Mouse (Mus musculus): Measurements from ENCODE around the gene Coil. TPM values are rescaled to one million over a fixed set of nuclear protein-coding genes. Genes with fewer than 3 reads are reported as not detected.
A peak's percentile ranks its signal among the peaks of the same experiment; 100 is the strongest.

Coil gene
- polyA plus RNA-seq, 1 experiment from 2014 or later, result 8.6 TPM

GRCm38 (mm10) chr11:88949802-88950639 lies 20.0 kb upstream of the Coil start:
- peaks cover 2% of the 10 kb centered on the region for H3K36me3 ChIP-seq
- H3K4me2 ChIP-seq, result no peak overlapping the region
- no peak for ATAC-seq (replicated peaks; ENCODE audit: insufficient number of reproducible peaks, insufficient read depth, low FRiP score, low read depth)
- no peak overlapping the region for H3K27ac ChIP-seq
- no peak overlapping the region for H3K4me3 ChIP-seq
- H3K9me3 ChIP-seq (replicated peaks), result no peaks in the 10 kb centered on the region
- H3K27me3 ChIP-seq, result no peaks in the 10 kb centered on the region
- whole genome bisulfite sequencing, result 78% methylated on average over 8 of the region's 8 CpGs
- H3K9ac ChIP-seq, result no peak overlapping the region
- H3K4me1 ChIP-seq (replicated peaks), result no peaks in the 10 kb centered on the region; the same call in 1 of the 2 replicates

GRCm38 (mm10) chr11:88950640-88951250 lies 19.3 kb upstream of the Coil start:
- ATAC-seq (replicated peaks; ENCODE audit: insufficient number of reproducible peaks, insufficient read depth, low FRiP score, low read depth), result no peak
- WGBS, result 74% methylated on average over 13 of the region's 13 CpGs
- no peaks in the 10 kb centered on the region for H3K9me3 ChIP-seq (replicated peaks)
- no peaks in the 10 kb centered on the region; the same call in 1 of the 2 replicates for H3K36me3 ChIP-seq
- H3K27me3 ChIP-seq, result no peaks in the 10 kb centered on the region
- no peak overlapping the region for H3K9ac ChIP-seq
- H3K4me2 ChIP-seq, result no peak overlapping the region
- peaks cover 4% of the 10 kb centered on the region; the same call in 1 of the 2 replicates for H3K4me1 ChIP-seq (replicated peaks)
- no peak overlapping the region for H3K27ac ChIP-seq
- no peak overlapping the region for H3K4me3 ChIP-seq

- Histone ChIP-seq H3K36me3 (no peaks in the 10 kb centered on the region; the same call in 1 of the 2 replicates), H3K27ac (no peak overlapping the region), H3K4me2 (no peak overlapping the region), H3K27me3 (no peaks in the 10 kb centered on the region), H3K9me3 (replicated peaks) (no peaks in the 10 kb centered on the region), H3K4me3 (no peak overlapping the region), H3K4me1 (replicated peaks) (peaks cover 4% of the 10 kb centered on the region; the same call in 1 of the 2 replicates), H3K9ac (no peak overlapping the region)
- no peak for ATAC-seq (replicated peaks; ENCODE audit: insufficient number of reproducible peaks, insufficient read depth, low FRiP score, low read depth)
- WGBS, result 86% methylated on average over 2 of the region's 2 CpGs
These were observed 18.5 kb upstream of the Coil start for GRCm38 (mm10) chr11:88951576-88951975.

- H3K4me1 ChIP-seq (replicated peaks), result peaks cover 4% of the 10 kb centered on the region; the same call in 1 of the 2 replicates
- H3K4me2 ChIP-seq, result no peak overlapping the region
- H3K36me3 ChIP-seq, result no peaks in the 10 kb centered on the region
- no peak overlapping the region for H3K9ac ChIP-seq
- 90% methylated on average over 5 of the region's 5 CpGs for WGBS
- H3K9me3 ChIP-seq (replicated peaks), result no peaks in the 10 kb centered on the region
- no peaks in the 10 kb centered on the region for H3K27me3 ChIP-seq
- H3K4me3 ChIP-seq, result no peak overlapping the region
- no peak overlapping the region for H3K27ac ChIP-seq
- ATAC-seq (replicated peaks; ENCODE audit: insufficient number of reproducible peaks, insufficient read depth, low FRiP score, low read depth), result no peak
These were observed 17.9 kb upstream of the Coil start for GRCm38 (mm10) chr11:88952117-88952516.

- Histone ChIP-seq H3K27ac (no peak overlapping the region), H3K4me3 (no peak overlapping the region), H3K9me3 (replicated peaks) (no peaks in the 10 kb centered on the region), H3K4me1 (replicated peaks) (peaks cover 4% of the 10 kb centered on the region; the same call in 1 of the 2 replicates), H3K4me2 (no peak overlapping the region), H3K9ac (no peak overlapping the region), H3K36me3 (no peaks in the 10 kb centered on the region), H3K27me3 (no peaks in the 10 kb centered on the region)
- no peak for ATAC-seq (replicated peaks; ENCODE audit: insufficient number of reproducible peaks, insufficient read depth, low FRiP score, low read depth)
- 88% methylated on average over 3 of the region's 3 CpGs for WGBS
These were observed 16.5 kb upstream of the Coil start for GRCm38 (mm10) chr11:88953582-88953981.

- WGBS, result under 1% methylated on average over 4 of the region's 4 CpGs
- Histone ChIP-seq H3K4me1 (replicated peaks) (peaks cover 4% of the 10 kb centered on the region; the same call in 1 of the 2 replicates), H3K27ac (peak overlapping the region; percentile 54), H3K27me3 (no peaks in the 10 kb centered on the region), H3K9me3 (replicated peaks) (no peaks in the 10 kb centered on the region), H3K4me2 (peak overlapping the region; percentile 67), H3K4me3 (peak overlapping the region; percentile 63), H3K36me3 (no peaks in the 10 kb centered on the region), H3K9ac (peak overlapping the region; percentile 58)
- ATAC-seq (replicated peaks; ENCODE audit: insufficient number of reproducible peaks, insufficient read depth, low FRiP score, low read depth), result 0 out of 2 replicates have a peak, but pooled peaks have one; percentile 45
These were observed 15.2 kb upstream of the Coil start for GRCm38 (mm10) chr11:88954803-88955202.

- peak within 1 kb of the TSS; percentile 54 for H3K27ac ChIP-seq
These were observed 14.7 kb upstream of the Coil start, which contains the start of gene Scpep1 for GRCm38 (mm10) chr11:88955217-88955969. Gene Scpep1 (minus strand): TSS chr11:88955465.

GRCm38 (mm10) chr11:88958851-88959250 lies 11.2 kb upstream of the Coil start:
- Histone ChIP-seq H3K27me3 (no peaks in the 10 kb centered on the region), H3K9me3 (replicated peaks) (no peaks in the 10 kb centered on the region), H3K4me1 (replicated peaks) (peaks cover 4% of the 10 kb centered on the region; the same call in 1 of the 2 replicates), H3K9ac (no peak overlapping the region), H3K36me3 (no peaks in the 10 kb centered on the region), H3K4me2 (no peak overlapping the region), H3K27ac (no peak overlapping the region), H3K4me3 (no peak overlapping the region)
- no peak for ATAC-seq (replicated peaks; ENCODE audit: insufficient number of reproducible peaks, insufficient read depth, low FRiP score, low read depth)
- 79% methylated on average over 3 of the region's 3 CpGs for WGBS

More at GRCm38 (mm10) chr11:88955217-88955969, 14.7 kb upstream of the Coil start, which contains the start of gene Scpep1:
- H3K4me2 ChIP-seq, result peak within 1 kb of the TSS; percentile 67
- no peaks in the 10 kb centered on the region for H3K36me3 ChIP-seq
- peak; percentile 97 for ATAC-seq (replicated peaks; ENCODE audit: insufficient number of reproducible peaks, insufficient read depth, low FRiP score, low read depth)
- peak within 1 kb of the TSS; percentile 58 for H3K9ac ChIP-seq
- H3K9me3 ChIP-seq (replicated peaks), result no peaks in the 10 kb centered on the region
- H3K4me1 ChIP-seq (replicated peaks), result peaks cover 4% of the 10 kb centered on the region; the same call in 1 of the 2 replicates
- peak within 1 kb of the TSS; percentile 63 for H3K4me3 ChIP-seq
- no peaks in the 10 kb centered on the region for H3K27me3 ChIP-seq
- 5% methylated on average over 34 of the region's 34 CpGs for WGBS

- Histone ChIP-seq H3K4me3 (no peak within 1 kb of the TSS), H3K9me3 (replicated peaks) (no peaks in the 10 kb centered on the region), H3K27me3 (no peaks in the 10 kb centered on the region), H3K4me1 (replicated peaks) (no peaks in the 10 kb centered on the region), H3K9ac (no peak within 1 kb of the TSS), H3K4me2 (no peak within 1 kb of the TSS), H3K27ac (no peak within 1 kb of the TSS), H3K36me3 (no peaks in the 10 kb centered on the region)
- WGBS, result 68% methylated on average over 3 of the region's 3 CpGs
- no peak for ATAC-seq (replicated peaks; ENCODE audit: insufficient number of reproducible peaks, insufficient read depth, low FRiP score, low read depth)
These were observed 3.1 kb upstream of the Coil start, which contains the start of gene Elobl for GRCm38 (mm10) chr11:88966881-88967361. Gene Elobl (minus strand): TSS chr11:88966931.

GRCm38 (mm10) chr11:88973776-88974701 lies 4.0 kb downstream of the Coil start:
- Histone ChIP-seq H3K36me3 (no peaks in the 10 kb centered on the region), H3K27ac (peak overlapping the region; percentile 86), H3K9me3 (replicated peaks) (no peaks in the 10 kb centered on the region), H3K4me1 (replicated peaks) (peaks cover 9% of the 10 kb centered on the region), H3K27me3 (no peaks in the 10 kb centered on the region), H3K9ac (peak overlapping the region; percentile 70), H3K4me3 (peak overlapping the region; percentile 77), H3K4me2 (peak overlapping the region; percentile 85)
- ATAC-seq (replicated peaks; ENCODE audit: insufficient number of reproducible peaks, insufficient read depth, low FRiP score, low read depth), result peak; percentile 78
- WGBS, result 2% methylated on average over 60 of the region's 62 CpGs
